Mouse (Mus musculus): Measurements from ENCODE around the gene Anxa6.

- no peak for TF ChIP-seq CTCF (conservative IDR thresholded peaks at IDR 0.05; ENCODE audit: low read length)
- no peak for TF ChIP-seq POU5F1 (IDR thresholded peaks at IDR 0.05; ENCODE audit: borderline replicate concordance, low read length)
- no peak for TF ChIP-seq NANOG (IDR thresholded peaks at IDR 0.05; ENCODE audit: borderline replicate concordance, low read length)
Measured at GRCm38 (mm10) chr11:55019711-55020110, 13.5 kb downstream of the Anxa6 start.
